Mouse (Mus musculus): Measurements from ENCODE around the gene Bin2. TPM values are rescaled to one million over a fixed set of nuclear protein-coding genes. Genes with fewer than 3 reads are reported as not detected.

Bin2 gene
- total and polyA plus RNA-seq, 2 experiments from 2014 or later: 1.2 to 2.7 TPM

DNA sequence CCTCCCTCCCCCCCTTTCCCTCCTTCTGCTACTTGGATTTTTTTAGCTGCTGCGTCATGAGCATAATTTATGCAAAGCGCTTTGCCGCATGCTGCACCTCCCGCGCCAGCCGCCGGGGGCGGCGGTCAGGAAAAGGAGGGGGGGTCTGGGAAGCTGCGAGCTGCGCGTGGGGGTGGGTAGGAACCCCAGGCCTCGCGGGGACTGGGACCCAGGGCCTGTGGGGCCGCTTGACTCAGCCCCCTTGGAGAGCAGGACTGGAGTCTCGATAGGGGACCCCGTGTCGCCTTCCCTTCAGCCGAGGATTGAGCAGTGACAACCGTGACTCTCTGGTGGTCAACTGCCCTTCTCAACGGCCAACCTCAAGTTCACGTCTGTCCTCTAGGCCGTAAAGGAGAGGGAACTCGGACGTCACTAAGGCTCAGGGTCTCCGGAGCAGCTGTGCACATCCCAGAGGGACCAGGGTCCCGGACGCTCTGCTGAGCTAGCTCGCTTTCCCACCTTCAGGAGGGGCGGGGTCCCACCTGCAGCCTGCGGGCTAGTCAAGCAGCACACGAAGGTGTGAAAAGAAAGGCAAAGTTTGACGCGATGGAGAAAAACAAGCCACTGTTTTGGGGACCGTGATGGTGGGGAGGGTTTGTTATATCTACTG lies 69.2 kb downstream of the Bin2 start:
- TF ChIP-seq CTCF (IDR thresholded peaks at IDR 0.05): peak; percentile 76
- ATAC-seq (ENCODE audit: low FRiP score): peak; percentile 85
- peak; percentile 93 for DNase-seq (ENCODE audit: low spot score)
- Histone ChIP-seq H3K4me2 (ENCODE audit: low read depth, low read length, poor library complexity, severe bottlenecking) (peak overlapping the region; percentile 80), H3K4me1 (ENCODE audit: insufficient read depth, low read length) (no peaks in the 10 kb centered on the region; the same call in 1 of the 2 replicates), H3K9me3 (ENCODE audit: low read length) (no peaks in the 10 kb centered on the region), H3K9ac (replicated peaks; ENCODE audit: low read length, poor library complexity, severe bottlenecking) (peak overlapping the region; percentile 99), H3K4me3 (ENCODE audit: low read depth, low read length) (peak overlapping the region; percentile 85), H3K27ac (ENCODE audit: low read depth, low read length) (peak overlapping the region; percentile 83), H3K36me3 (ENCODE audit: insufficient read depth, low read length) (no peaks in the 10 kb centered on the region), H3K27me3 (ENCODE audit: insufficient read depth, low read length) (no peaks in the 10 kb centered on the region)
- WGBS: under 1% methylated on average over 33 of the region's 35 CpGs

DNA sequence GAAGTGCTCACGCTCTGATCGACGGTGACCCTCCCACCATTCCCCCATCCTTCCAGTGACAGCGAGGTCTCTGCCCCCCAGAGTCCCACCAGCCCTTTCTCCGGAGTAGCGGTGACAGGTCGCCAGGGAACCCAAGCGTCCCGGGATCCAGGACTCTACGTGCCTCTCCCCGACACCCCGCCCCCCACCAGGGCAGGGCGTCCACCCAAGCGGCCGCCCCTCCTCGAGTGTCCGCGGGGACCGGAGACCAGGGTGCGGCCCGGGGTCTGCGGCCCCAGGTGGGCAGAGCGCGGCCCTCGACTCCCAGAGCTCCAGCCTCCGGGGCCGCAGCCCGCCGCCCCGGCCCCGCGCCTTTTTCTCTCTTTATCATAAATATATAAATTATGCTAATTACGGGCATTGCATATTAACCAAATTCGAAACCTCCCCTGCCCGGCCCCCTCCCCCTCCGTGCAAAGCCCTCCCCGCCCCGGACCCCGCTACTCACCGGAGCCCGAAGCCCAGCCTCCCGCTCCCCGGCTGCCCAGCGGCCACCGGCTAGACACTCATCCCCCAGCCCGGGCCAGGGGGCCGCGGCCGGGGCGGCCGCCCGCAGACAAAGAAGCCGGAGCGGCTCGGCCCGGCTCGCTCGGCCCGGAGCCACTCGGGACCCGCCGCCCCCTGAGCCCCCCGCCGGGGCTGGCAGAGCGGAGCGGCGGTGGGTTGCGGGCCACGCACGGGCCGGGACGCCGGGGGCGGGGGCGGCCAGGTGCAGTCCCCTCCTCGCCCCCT lies 69.9 kb downstream of the Bin2 start, which contains the start of gene Pou6f1:
TSS of gene Pou6f1 (minus strand) at position 709 of the 771 bp plus-strand sequence.
- Histone ChIP-seq H3K9ac (replicated peaks; ENCODE audit: low read length, poor library complexity, severe bottlenecking) (peak within 1 kb of the TSS; percentile 99), H3K27ac (ENCODE audit: low read depth, low read length) (peak within 1 kb of the TSS; percentile 83), H3K4me2 (ENCODE audit: low read depth, low read length, poor library complexity, severe bottlenecking) (peak within 1 kb of the TSS; percentile 80), H3K36me3 (ENCODE audit: insufficient read depth, low read length) (no peaks in the 10 kb centered on the region), H3K4me3 (ENCODE audit: low read depth, low read length) (peak within 1 kb of the TSS; percentile 85), H3K4me1 (ENCODE audit: insufficient read depth, low read length) (no peaks in the 10 kb centered on the region; the same call in 1 of the 2 replicates), H3K27me3 (ENCODE audit: insufficient read depth, low read length) (no peaks in the 10 kb centered on the region), H3K9me3 (ENCODE audit: low read length) (no peaks in the 10 kb centered on the region)
- ATAC-seq (ENCODE audit: low FRiP score): peak; percentile 74
- 1% methylated on average over 47 of the region's 76 CpGs for WGBS
- TF ChIP-seq CTCF (IDR thresholded peaks at IDR 0.05): no peak
- peak; percentile 24 for DNase-seq (ENCODE audit: low spot score)

DNA sequence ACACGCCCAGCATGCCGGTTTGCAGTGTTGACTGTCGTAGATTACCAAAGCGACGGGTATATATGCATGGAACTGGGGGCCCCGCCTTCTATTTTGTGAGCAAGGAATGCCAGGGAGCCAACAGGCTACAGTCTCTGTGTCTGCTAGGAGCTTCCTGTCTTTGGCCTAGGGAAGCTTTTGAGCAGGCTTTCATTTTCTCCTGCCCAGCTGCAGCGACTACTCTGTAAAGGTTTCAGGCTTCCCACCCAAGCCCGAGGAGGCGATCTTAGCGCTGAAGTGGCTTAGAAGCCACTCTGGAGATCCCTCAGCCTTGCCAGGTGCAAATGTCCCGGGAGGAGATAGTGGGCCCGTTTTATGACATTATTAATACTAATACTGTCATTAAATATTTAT lies 70.5 kb downstream of the Bin2 start:
- ATAC-seq (ENCODE audit: low FRiP score): peak; percentile 25; the same call in 1 of the 2 replicates
- DNase-seq (ENCODE audit: low spot score): peak; percentile 70
- Histone ChIP-seq H3K27me3 (ENCODE audit: insufficient read depth, low read length) (no peaks in the 10 kb centered on the region), H3K4me1 (ENCODE audit: insufficient read depth, low read length) (no peaks in the 10 kb centered on the region), H3K27ac (ENCODE audit: low read depth, low read length) (peak overlapping the region; percentile 83), H3K36me3 (ENCODE audit: insufficient read depth, low read length) (no peaks in the 10 kb centered on the region), H3K9ac (replicated peaks; ENCODE audit: low read length, poor library complexity, severe bottlenecking) (peak overlapping the region; percentile 99), H3K9me3 (ENCODE audit: low read length) (no peaks in the 10 kb centered on the region), H3K4me3 (ENCODE audit: low read depth, low read length) (peak overlapping the region; percentile 85), H3K4me2 (ENCODE audit: low read depth, low read length, poor library complexity, severe bottlenecking) (peak overlapping the region; percentile 80)
- TF ChIP-seq CTCF (IDR thresholded peaks at IDR 0.05): no peak
- under 1% methylated on average over 12 of the region's 12 CpGs for WGBS

GRCm38 (mm10) chr15:100598287-100598882 lies 71.0 kb downstream of the Bin2 start:
- Histone ChIP-seq H3K4me1 (ENCODE audit: insufficient read depth, low read length) (no peaks in the 10 kb centered on the region), H3K9me3 (ENCODE audit: low read length) (no peaks in the 10 kb centered on the region), H3K4me2 (ENCODE audit: low read depth, low read length, poor library complexity, severe bottlenecking) (peak overlapping the region; percentile 80), H3K9ac (replicated peaks; ENCODE audit: low read length, poor library complexity, severe bottlenecking) (peak overlapping the region; percentile 99), H3K27ac (ENCODE audit: low read depth, low read length) (peak overlapping the region; percentile 83), H3K27me3 (ENCODE audit: insufficient read depth, low read length) (no peaks in the 10 kb centered on the region), H3K4me3 (ENCODE audit: low read depth, low read length) (peak overlapping the region; percentile 85), H3K36me3 (ENCODE audit: insufficient read depth, low read length) (no peaks in the 10 kb centered on the region)
- WGBS: 25% methylated on average over 9 of the region's 9 CpGs
- no peak for ATAC-seq (ENCODE audit: low FRiP score)
- DNase-seq (ENCODE audit: low spot score): no peak
- no peak for TF ChIP-seq CTCF (IDR thresholded peaks at IDR 0.05)

GRCm38 (mm10) chr15:100592817-100593216 lies 76.5 kb downstream of the Bin2 start:
- ATAC-seq (ENCODE audit: low FRiP score) (no peak), DNase-seq (ENCODE audit: low spot score) (no peak)
- no peak for TF ChIP-seq CTCF (IDR thresholded peaks at IDR 0.05)
- H3K4me1 ChIP-seq (ENCODE audit: insufficient read depth, low read length): no peaks in the 10 kb centered on the region
- no peak overlapping the region for H3K4me3 ChIP-seq (ENCODE audit: low read depth, low read length)
- peaks cover 17% of the 10 kb centered on the region for H3K36me3 ChIP-seq (ENCODE audit: insufficient read depth, low read length)
- no peak overlapping the region for H3K4me2 ChIP-seq (ENCODE audit: low read depth, low read length, poor library complexity, severe bottlenecking)
- 88% methylated on average over 6 of the region's 6 CpGs for WGBS
- no peaks in the 10 kb centered on the region for H3K9me3 ChIP-seq (ENCODE audit: low read length)
- H3K27ac ChIP-seq (ENCODE audit: low read depth, low read length): no peak overlapping the region
- H3K27me3 ChIP-seq (ENCODE audit: insufficient read depth, low read length): no peaks in the 10 kb centered on the region
- H3K9ac ChIP-seq (replicated peaks; ENCODE audit: low read length, poor library complexity, severe bottlenecking): no peak overlapping the region

Small RNAs within 50 kb of the gene (microRNA-seq; reads per million reads assigned to microRNA genes)
- gene Mir6961 (ENCODE audit: borderline number of aligned reads): not detected

Other genes with a start within 250 kb of the Bin2 start
- not detected in 2 replicates for gene Gm5475, start 247.4 kb downstream of the Bin2 start, total RNA-seq (2014; rRNA removed)
- gene Gm5475, start 247.4 kb downstream of the Bin2 start, polyA plus RNA-seq (2015; fragmentation: Nextera tagmentation; extraction: Ambion mirVana): 0.15 and 0.17 TPM in 2 replicates
- 29.5 and 34.4 TPM in 2 replicates for gene Slc11a2, start 244.5 kb downstream of the Bin2 start, total RNA-seq (2014; rRNA removed)
- gene Slc11a2, start 244.5 kb downstream of the Bin2 start, polyA plus RNA-seq (2015; fragmentation: Nextera tagmentation; extraction: Ambion mirVana): 17.0 and 23.6 TPM in 2 replicates
- gene Letmd1, start 200.5 kb downstream of the Bin2 start, total RNA-seq (2014; rRNA removed): 80.9 and 86.0 TPM in 2 replicates
- gene Letmd1, start 200.5 kb downstream of the Bin2 start, polyA plus RNA-seq (2015; fragmentation: Nextera tagmentation; extraction: Ambion mirVana): 53.0 and 55.0 TPM in 2 replicates
- 61.5 and 66.3 TPM in 2 replicates for gene Csrnp2, start 174.1 kb downstream of the Bin2 start, total RNA-seq (2014; rRNA removed)
- gene Csrnp2, start 174.1 kb downstream of the Bin2 start, polyA plus RNA-seq (2015; fragmentation: Nextera tagmentation; extraction: Ambion mirVana): 35.8 and 37.0 TPM in 2 replicates
- 30.4 and 33.6 TPM in 2 replicates for gene Tfcp2, start 117.5 kb downstream of the Bin2 start, total RNA-seq (2014; rRNA removed)
- 33.0 and 36.7 TPM in 2 replicates for gene Tfcp2, start 117.5 kb downstream of the Bin2 start, polyA plus RNA-seq (2015; fragmentation: Nextera tagmentation; extraction: Ambion mirVana)
- gene Pou6f1, start 69.6 kb downstream of the Bin2 start, total RNA-seq (2014; rRNA removed): 78.4 and 111 TPM in 2 replicates
- 26.7 and 30.6 TPM in 2 replicates for gene Pou6f1, start 69.6 kb downstream of the Bin2 start, polyA plus RNA-seq (2015; fragmentation: Nextera tagmentation; extraction: Ambion mirVana)
- 89.3 and 148 TPM in 2 replicates for gene Dazap2, start 54.2 kb downstream of the Bin2 start, total RNA-seq (2014; rRNA removed)
- 133 and 134 TPM in 2 replicates for gene Dazap2, start 54.2 kb downstream of the Bin2 start, polyA plus RNA-seq (2015; fragmentation: Nextera tagmentation; extraction: Ambion mirVana)
- gene Smagp, start 32.6 kb downstream of the Bin2 start, total RNA-seq (2014; rRNA removed): 1.2 and 2.5 TPM in 2 replicates
- gene Smagp, start 32.6 kb downstream of the Bin2 start, polyA plus RNA-seq (2015; fragmentation: Nextera tagmentation; extraction: Ambion mirVana): 2.6 and 3.8 TPM in 2 replicates
- gene Cela1, start 18.4 kb upstream of the Bin2 start, total RNA-seq (2014; rRNA removed): 2.0 TPM in 1 of 2 replicates, not detected in the other
- gene Cela1, start 18.4 kb upstream of the Bin2 start, polyA plus RNA-seq (2015; fragmentation: Nextera tagmentation; extraction: Ambion mirVana): 2.0 TPM in 2 replicates
- 0.16 and 0.71 TPM in 2 replicates for gene Galnt6, start 59.8 kb upstream of the Bin2 start, total RNA-seq (2014; rRNA removed)
- 0.20 and 0.22 TPM in 2 replicates for gene Galnt6, start 59.8 kb upstream of the Bin2 start, polyA plus RNA-seq (2015; fragmentation: Nextera tagmentation; extraction: Ambion mirVana)
- gene Slc4a8, start 92.2 kb upstream of the Bin2 start, total RNA-seq (2014; rRNA removed): 31.2 and 31.8 TPM in 2 replicates
- gene Slc4a8, start 92.2 kb upstream of the Bin2 start, polyA plus RNA-seq (2015; fragmentation: Nextera tagmentation; extraction: Ambion mirVana): 31.0 and 37.3 TPM in 2 replicates
- 31.3 and 37.7 TPM in 2 replicates for gene Scn8a, start 200.3 kb upstream of the Bin2 start, total RNA-seq (2014; rRNA removed)
- 14.1 and 22.4 TPM in 2 replicates for gene Scn8a, start 200.3 kb upstream of the Bin2 start, polyA plus RNA-seq (2015; fragmentation: Nextera tagmentation; extraction: Ambion mirVana)